8 mouse cellular contexts compared by ENCODE assay signal in genomic region chrX:135797212-135797644, GRCm38 (mm10). TPM values are rescaled to one million over a fixed set of nuclear protein-coding genes. Genes with fewer than 3 reads are reported as not detected.
DNase-seq lines count a peak whose midpoint lies in the region; ATAC-seq and TF ChIP-seq lines count a peak whose summit lies in the region.
"Not testable (repeated sequence)": the region's sequence is repeated elsewhere in the genome, so short reads cannot be mapped to it uniquely, and the experiment has no call there.

Gene Bhlhb9 (plus strand): TSS chrX:135797594.

- DNase-seq in Patski (ENCODE audit: low read depth, low spot score), result peak; percentile 3
- peak; percentile 73 to 79 for DNase-seq in cerebellum, postnatal 10 days
- DNase-seq in frontal cortex, adult 2 months (ENCODE audit: extremely low spot score in 1 of 2, low spot score in 1 of 2), result peak in 1 of 2 experiments; percentile 71
- DNase-seq in hindbrain, embryonic 11.5 days (ENCODE audit: low spot score), result peak; percentile 62
- DNase-seq in layer of hippocampus, adult 9-11 months, result peak; percentile 54
- DNase-seq in lung, embryonic 14.5 days, result peak; percentile 77
- DNase-seq in thymus, postnatal 25 days, result peak; percentile 55

- H3K9ac ChIP-seq in hindbrain, embryonic 11.5 days (ENCODE audit: low read depth, low read length), result peak within 1 kb of the TSS; percentile 62
- peak within 1 kb of the TSS; percentile 52 for H3K9ac ChIP-seq in lung, embryonic 14.5 days

- not testable (repeated sequence) for H3K36me3 ChIP-seq in hindbrain, embryonic 11.5 days (ENCODE audit: control insufficient read depth, insufficient read depth, low read length)
- peaks cover 13% of the 10 kb centered on the region; the same call in 1 of the 2 replicates for H3K36me3 ChIP-seq in lung, embryonic 14.5 days (ENCODE audit: insufficient read depth)

- peak within 1 kb of the TSS; percentile 53 for H3K4me3 ChIP-seq in hindbrain, embryonic 11.5 days (ENCODE audit: low read depth, low read length)
- peak within 1 kb of the TSS; percentile 52 for H3K4me3 ChIP-seq in lung, embryonic 14.5 days (ENCODE audit: low read depth, low read length)
- H3K4me3 ChIP-seq in olfactory bulb, adult 2 months (ENCODE audit: insufficient read depth, low read depth, low read length), result peak within 1 kb of the TSS; percentile 67

- not testable (repeated sequence) for H3K27ac ChIP-seq in hindbrain, embryonic 11.5 days (ENCODE audit: low read depth, low read length)
- H3K27ac ChIP-seq in lung, embryonic 14.5 days (ENCODE audit: low read depth), result peak within 1 kb of the TSS; percentile 36; the same call in 1 of the 2 replicates
- H3K27ac ChIP-seq in olfactory bulb, adult 2 months (ENCODE audit: insufficient read depth, low read depth, low read length), result peak within 1 kb of the TSS; percentile 80

- in situ Hi-C loops in Patski (cut with MboI; ENCODE audit: low pct_unique_long_range_greater_than_20kb), result not testable (repeated sequence)

- not testable (repeated sequence) for H3K4me1 ChIP-seq in hindbrain, embryonic 11.5 days (replicated peaks; ENCODE audit: control insufficient read depth, insufficient read depth, low read length); lung, embryonic 14.5 days (ENCODE audit: insufficient read depth); olfactory bulb, adult 2 months (ENCODE audit: control insufficient read depth, insufficient read depth, low read length)

- peak; percentile 84 for ATAC-seq in Patski
- not testable (repeated sequence) for ATAC-seq in hindbrain, embryonic 11.5 days (ENCODE audit: low FRiP score)
- peak; percentile 12; the same call in 1 of the 2 replicates for ATAC-seq in lung, embryonic 14.5 days (ENCODE audit: insufficient read depth)

- TF ChIP-seq POLR2A in olfactory bulb, adult 2 months (IDR thresholded peaks at IDR 0.05; ENCODE audit: insufficient read depth, low read depth, low read length), result not testable (repeated sequence)

- H3K27me3 ChIP-seq in Patski; hindbrain, embryonic 11.5 days (ENCODE audit: control insufficient read depth, insufficient read depth, low read length); lung, embryonic 14.5 days (ENCODE audit: insufficient read depth, low read length): not testable (repeated sequence)

- 10% methylated on average over 3 of the region's 5 CpGs for WGBS in hindbrain, embryonic 11.5 days
- 8% methylated on average over 3 of the region's 5 CpGs for WGBS in lung, embryonic 14.5 days
- WGBS in olfactory bulb, adult 2 months, result 14% methylated on average over 4 of the region's 5 CpGs

- CTCF ChIA-PET in Patski (lab: Charles Lee), result not testable (repeated sequence)

- not testable (repeated sequence) for H3K9me3 ChIP-seq in hindbrain, embryonic 11.5 days (ENCODE audit: control insufficient read depth, low read length); lung, embryonic 14.5 days (ENCODE audit: low read depth, low read length)

- peak; percentile 56 for TF ChIP-seq CTCF in Patski (IDR thresholded peaks at IDR 0.05)
- TF ChIP-seq CTCF in lung, embryonic 14.5 days (IDR thresholded peaks at IDR 0.05; ENCODE audit: low read depth), result peak; percentile 71
- TF ChIP-seq CTCF in olfactory bulb, adult 2 months (IDR thresholded peaks at IDR 0.05; ENCODE audit: insufficient read depth, low read depth, low read length), result not testable (repeated sequence)

- H3K4me2 ChIP-seq in hindbrain, embryonic 11.5 days (replicated peaks; ENCODE audit: low read depth, low read length), result peak within 1 kb of the TSS; percentile 63
- H3K4me2 ChIP-seq in lung, embryonic 14.5 days, result peak within 1 kb of the TSS; percentile 58

- POLR2A ChIA-PET in Patski (lab: Charles Lee), result not testable (repeated sequence)

RNA-seq across cellular contexts. Expression of gene Bhlhb9, which starts in this region (rescaled TPM):
- polyA plus RNA-seq in Patski (2021), result 57.9 TPM
- polyA plus RNA-seq in frontal cortex, adult 2 months (2012; rRNA removed), result 43.8 and 52.5 TPM in 2 replicates
- 72.1 and 73.3 TPM in 2 replicates for polyA plus RNA-seq in hindbrain, embryonic 11.5 days (2014; fragmentation: Nextera tagmentation; extraction: Ambion mirVana)
- polyA plus RNA-seq in lung, embryonic 14.5 days (2014; fragmentation: Nextera tagmentation; extraction: Ambion mirVana), result 52.1 and 55.7 TPM in 2 replicates
- polyA plus RNA-seq in olfactory bulb, adult 2 months (2012; ENCODE audit: insufficient read depth, insufficient read length, low replicate concordance, missing spikeins), result not detected in 2 replicates
